Mouse (Mus musculus): ENCODE measurements at regions not wholly inside any gene's neighbourhood (a gene's known extent, or its start where the extent isn't known, plus 50 kb on each side); places are given as distances from the start of the nearest gene placed in this dataset.

DNA sequence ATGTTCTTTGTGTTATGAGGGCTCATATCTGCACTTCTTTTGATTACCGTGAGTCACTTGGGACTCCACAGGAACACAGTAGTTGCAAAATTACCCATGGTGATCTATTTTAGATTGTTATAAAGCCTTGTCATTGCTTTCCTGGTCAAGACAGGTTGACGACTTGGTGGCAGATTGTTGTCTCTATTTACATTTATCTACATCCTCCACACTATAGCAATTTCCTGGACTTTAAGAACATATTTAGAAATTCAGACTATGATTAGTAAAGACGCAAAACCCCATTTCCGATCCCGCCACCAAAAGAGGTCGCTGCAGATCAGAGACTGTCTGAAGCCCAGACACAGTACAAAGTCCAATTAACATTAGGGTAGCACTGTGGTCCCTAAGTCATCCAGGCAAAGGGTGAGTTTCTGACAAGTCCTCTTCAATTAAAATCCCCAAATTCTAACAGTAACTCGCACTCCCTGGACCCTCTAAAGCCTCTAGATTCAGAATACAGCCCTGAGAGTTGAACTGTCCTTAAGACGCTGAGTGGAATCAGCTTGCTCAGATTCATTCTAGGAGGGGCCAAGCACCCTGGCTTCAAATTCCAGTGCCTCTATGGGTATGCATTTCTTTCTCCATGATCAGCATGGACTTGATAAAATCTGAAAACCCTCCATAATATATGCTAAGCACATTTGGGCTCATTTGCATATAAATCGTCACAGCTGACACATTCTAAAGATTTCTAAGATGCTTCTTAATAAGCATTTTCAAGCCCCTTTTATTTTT lies 461.9 kb upstream of the BC052040 start:
- no peak for DNase-seq (ENCODE audit: low spot score)

DNA sequence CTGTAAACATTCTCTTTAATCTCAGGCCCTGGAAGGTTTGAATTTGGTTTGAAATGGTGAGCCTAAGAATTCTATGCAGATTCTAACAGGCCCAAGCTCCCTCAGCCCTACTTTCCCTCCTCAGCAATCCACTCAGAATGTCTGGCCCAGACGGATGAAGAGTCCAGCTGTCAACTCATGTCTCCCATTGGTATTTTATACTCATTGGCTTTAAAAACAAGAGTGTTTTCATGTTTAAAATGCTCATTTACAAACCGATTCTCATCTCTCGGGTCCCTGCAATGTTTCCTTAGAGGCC lies 461.4 kb upstream of the BC052040 start:
- no peak for DNase-seq (ENCODE audit: low spot score)

- DNase-seq (ENCODE audit: low spot score): no peak
Measured at GRCm38 (mm10) chr2:115126625-115127369, 454.7 kb upstream of the BC052040 start.

GRCm38 (mm10) chr2:115131746-115132145 lies 449.8 kb upstream of the BC052040 start:
- no peak for DNase-seq (ENCODE audit: low spot score)

DNA sequence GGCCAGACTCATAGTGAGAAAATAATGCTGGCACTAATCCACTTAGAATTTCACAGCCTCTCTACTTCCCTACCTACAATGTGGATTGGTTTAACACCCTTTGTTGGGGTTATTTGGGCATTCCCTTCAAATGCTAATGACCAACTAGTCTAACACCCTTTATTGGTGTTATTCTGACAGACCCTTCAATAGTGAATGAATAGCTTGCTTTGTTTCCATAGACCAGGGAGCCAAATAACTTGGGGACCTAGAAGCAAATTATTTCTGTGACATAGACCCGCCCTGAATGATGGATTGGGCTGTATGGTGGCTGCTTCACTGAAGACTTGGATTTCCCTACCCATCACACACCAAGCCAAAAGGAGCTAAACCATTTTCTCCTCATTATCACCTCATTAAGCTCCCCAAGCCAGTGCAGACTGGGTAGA lies 449.3 kb upstream of the BC052040 start:
- DNase-seq (ENCODE audit: low spot score): no peak

DNA sequence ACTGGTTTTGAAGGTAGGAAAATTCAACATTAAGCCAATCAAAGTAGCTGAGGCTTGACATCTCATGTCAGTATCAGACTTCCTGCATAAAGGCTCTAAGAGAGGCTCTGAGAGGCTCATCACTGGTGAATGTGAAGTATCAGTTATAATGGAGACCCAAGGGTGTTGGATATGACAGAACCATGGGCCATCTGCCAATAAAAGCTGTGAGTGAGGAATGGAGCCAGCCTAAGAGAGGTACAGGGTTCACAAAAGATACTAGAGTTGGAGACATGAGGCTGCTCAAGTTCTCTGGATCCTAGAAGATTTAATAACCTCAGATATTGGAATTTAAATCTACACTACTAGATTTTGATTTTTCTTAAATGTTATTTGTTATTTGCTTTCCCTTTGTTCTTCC lies 440.1 kb upstream of the BC052040 start:
- no peak for DNase-seq (ENCODE audit: low spot score)

- no peak for DNase-seq (ENCODE audit: low spot score)
Measured at GRCm38 (mm10) chr2:115172111-115172510, 409.4 kb upstream of the BC052040 start.

GRCm38 (mm10) chr2:115177076-115177475 lies 404.4 kb upstream of the BC052040 start:
- no peak for DNase-seq (ENCODE audit: low spot score)

DNA sequence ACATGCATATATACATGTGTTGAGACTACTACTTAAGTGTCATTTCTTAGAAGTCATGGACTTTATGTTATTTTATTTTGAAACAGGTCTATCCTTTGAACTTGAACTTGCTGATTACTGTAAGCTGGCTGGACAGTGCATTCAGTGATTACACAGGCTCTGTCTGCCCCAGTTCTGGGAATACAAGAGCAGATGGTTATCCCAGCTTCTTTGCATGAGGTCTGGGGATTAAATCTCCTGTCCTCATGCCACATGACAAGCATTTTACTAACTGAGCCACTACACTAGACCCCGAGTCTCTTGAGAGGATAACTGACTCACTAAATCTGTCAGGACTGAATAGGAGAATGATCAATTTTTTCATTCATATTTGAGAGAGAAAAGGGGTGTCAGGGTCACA lies 403.6 kb upstream of the BC052040 start:
- DNase-seq (ENCODE audit: low spot score): no peak

DNA sequence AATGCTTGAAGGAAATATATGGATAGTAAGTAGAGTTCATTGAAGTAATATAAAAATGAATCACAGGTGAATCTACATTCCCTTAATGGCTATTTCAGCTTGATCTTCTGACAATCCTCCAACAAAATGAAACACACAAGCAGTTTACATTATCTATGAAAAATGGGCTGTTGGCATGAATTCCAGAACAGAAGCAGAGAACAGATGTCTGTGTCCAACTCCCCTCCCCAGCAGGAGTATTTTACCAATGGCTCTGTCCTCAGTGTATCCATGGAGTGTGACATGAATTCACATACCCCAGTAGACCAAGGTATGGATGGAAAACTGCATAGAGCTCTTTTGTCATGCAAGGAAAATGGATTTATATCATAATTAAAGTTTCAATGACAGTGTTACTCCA lies 370.3 kb upstream of the BC052040 start:
- no peak for DNase-seq (ENCODE audit: low spot score)

- DNase-seq (ENCODE audit: low spot score): no peak
Measured at GRCm38 (mm10) chr2:115213181-115213970, 368.1 kb upstream of the BC052040 start.

- no peak for DNase-seq (ENCODE audit: low spot score)
Measured at GRCm38 (mm10) chr2:115214292-115214691, 367.2 kb upstream of the BC052040 start.

- DNase-seq (ENCODE audit: low spot score): no peak
Measured at GRCm38 (mm10) chr2:115230041-115230440, 351.5 kb upstream of the BC052040 start.

DNA sequence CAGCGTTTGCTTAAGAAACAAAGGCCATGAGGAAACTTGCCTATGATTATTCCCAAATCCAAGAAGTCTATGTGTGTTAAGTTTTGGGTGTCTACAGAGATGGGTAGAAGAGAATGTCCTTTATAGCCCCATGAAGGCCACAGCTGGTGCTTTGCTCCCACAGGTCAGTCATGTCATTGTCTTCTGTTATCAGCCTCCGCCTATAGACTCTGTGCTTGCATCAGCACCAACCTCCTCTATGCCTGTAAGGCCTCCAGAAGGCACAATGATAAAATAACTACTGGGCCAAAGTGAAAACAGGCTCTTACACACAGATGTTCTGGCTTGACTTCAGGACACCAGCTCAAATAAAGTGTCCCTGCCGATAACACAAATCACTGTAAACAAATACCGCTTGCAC lies 333.8 kb upstream of the BC052040 start:
- DNase-seq (ENCODE audit: low spot score): no peak

- no peak for DNase-seq (ENCODE audit: low spot score)
Measured at GRCm38 (mm10) chr2:115250019-115250807, 331.3 kb upstream of the BC052040 start.

- no peak for DNase-seq (ENCODE audit: low spot score)
Measured at GRCm38 (mm10) chr2:115257391-115257790, 324.1 kb upstream of the BC052040 start.

DNA sequence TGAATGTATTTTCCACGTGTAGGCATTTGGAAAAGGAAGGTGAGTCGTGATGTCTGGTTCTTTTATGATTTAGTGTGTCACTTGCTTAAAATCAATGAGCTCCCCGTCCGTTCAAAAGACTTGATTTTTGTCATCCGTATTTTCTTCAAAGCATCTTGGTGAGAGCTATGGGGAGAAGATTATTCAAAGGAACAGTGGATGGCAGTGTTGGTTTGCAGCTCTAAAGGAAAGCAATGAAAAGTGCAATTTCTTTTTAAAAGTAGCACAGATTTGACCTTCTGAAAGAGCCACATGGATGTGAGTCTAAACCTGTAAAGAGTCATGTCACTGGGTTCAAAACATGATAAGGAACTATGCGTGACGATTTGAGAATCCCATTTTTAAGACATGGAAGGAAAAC lies 313.3 kb upstream of the BC052040 start:
- DNase-seq (ENCODE audit: low spot score): no peak

DNA sequence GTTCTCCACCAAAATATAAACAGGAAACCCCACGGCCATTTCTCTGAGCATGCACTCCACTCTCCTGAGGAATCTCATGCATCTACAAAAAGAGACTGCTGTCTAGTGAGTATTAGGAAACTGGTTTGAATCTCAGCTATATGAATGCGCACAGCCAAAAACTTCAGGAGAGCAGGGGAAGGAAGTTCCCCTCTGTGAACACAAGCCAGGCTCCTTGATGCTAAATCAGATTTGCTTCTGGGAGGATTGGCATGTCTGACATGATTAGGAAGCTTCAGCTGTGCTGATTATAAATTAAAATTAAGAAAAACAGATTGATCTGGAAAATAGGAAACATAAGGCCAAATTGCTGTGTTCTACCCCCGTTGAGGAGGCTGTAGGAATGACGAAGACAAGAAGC lies 304.1 kb upstream of the BC052040 start:
- DNase-seq (ENCODE audit: low spot score): no peak

- DNase-seq (ENCODE audit: low spot score): no peak
Measured at GRCm38 (mm10) chr2:115293020-115293419, 288.5 kb upstream of the BC052040 start.

DNA sequence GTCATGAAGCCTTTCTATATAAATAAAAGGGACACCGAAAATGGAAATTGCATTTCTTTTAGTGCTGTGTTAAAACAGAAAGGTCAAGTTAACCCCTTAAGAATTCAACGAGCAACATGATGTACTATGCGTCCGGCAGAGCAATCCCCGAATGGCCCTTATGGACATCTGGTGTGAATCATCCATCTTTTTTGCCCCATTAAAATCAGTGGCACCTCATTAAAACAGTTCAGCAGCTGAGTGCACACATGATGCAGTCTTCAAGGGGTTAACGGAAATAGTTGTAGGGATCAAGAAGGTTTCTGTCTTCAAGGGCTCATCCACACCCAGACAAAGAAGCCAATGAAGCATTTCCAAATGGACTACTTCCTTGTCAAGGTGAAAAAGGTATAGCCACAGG lies 284.1 kb upstream of the BC052040 start:
- DNase-seq (ENCODE audit: low spot score): no peak

- DNase-seq (ENCODE audit: low spot score): no peak
Measured at GRCm38 (mm10) chr2:115307248-115307647, 274.3 kb upstream of the BC052040 start.

Data from urinary bladder, postnatal 14 days (tissue).